Comparison of ENCODE assay signal across 23 mouse cellular contexts in genomic region chr9:122823374-122824017, GRCm38 (mm10). TPM values are rescaled to one million over a fixed set of nuclear protein-coding genes. Genes with fewer than 3 reads are reported as not detected.
A peak's percentile ranks its signal among the peaks of the same experiment; 100 is the strongest.
DNase-seq lines count a peak whose midpoint lies in the region; ATAC-seq and TF ChIP-seq lines count a peak whose summit lies in the region.
"Had no signal": no experiment of that assay in that cellular context is flagged by ENCODE, and none has a peak within 500 bp of the region (broad histone marks: within the 10 kb centered on the region; RNA-seq: fewer than 3 reads in every experiment).

No protein-coding gene starts in this region.

- H3K9me3 ChIP-seq in heart, embryonic 11.5 days (replicated peaks; ENCODE audit: control insufficient read depth, low read length) = no peaks in the 10 kb centered on the region
- H3K9me3 ChIP-seq in intestine, embryonic 14.5 days (ENCODE audit: control insufficient read depth, low read length) = no peaks in the 10 kb centered on the region
- H3K9me3 ChIP-seq in intestine, postnatal 0 days (ENCODE audit: control insufficient read depth) = no peaks in the 10 kb centered on the region
- no peaks in the 10 kb centered on the region for H3K9me3 ChIP-seq in stomach, postnatal 0 days (ENCODE audit: control insufficient read depth, low read length)
- H3K9me3 ChIP-seq: embryonic facial prominence, embryonic 13.5 days; forebrain, embryonic 13.5 days; heart, embryonic 12.5 days; hindbrain, embryonic 10.5 days had no signal

- no peak for ATAC-seq in heart, embryonic 11.5 days (replicated peaks; ENCODE audit: insufficient number of reproducible peaks, low FRiP score, low TSS enrichment)
- peak; percentile 53; the same call in 1 of the 2 replicates for ATAC-seq in intestine, embryonic 14.5 days (replicated peaks; ENCODE audit: low FRiP score, low TSS enrichment, low read depth)
- ATAC-seq in intestine, postnatal 0 days = peak; percentile 90
- peak; percentile 69; the same call in 1 of the 2 replicates for ATAC-seq in stomach, postnatal 0 days (ENCODE audit: low FRiP score, low TSS enrichment)
- ATAC-seq: forebrain, embryonic 13.5 days had no signal

- H3K9ac ChIP-seq in heart, embryonic 11.5 days (ENCODE audit: low read depth, low read length) = no peak overlapping the region
- no peak overlapping the region for H3K9ac ChIP-seq in intestine, embryonic 14.5 days (ENCODE audit: low read length)
- H3K9ac ChIP-seq in intestine, postnatal 0 days (ENCODE audit: low read depth, low read length) = no peak overlapping the region
- H3K9ac ChIP-seq in stomach, postnatal 0 days (ENCODE audit: low read length) = no peak overlapping the region
- H3K9ac ChIP-seq: embryonic facial prominence, embryonic 13.5 days; forebrain, embryonic 13.5 days; heart, embryonic 12.5 days; hindbrain, embryonic 14.5 days had no signal

- 80% methylated on average over 5 of the region's 5 CpGs for WGBS in heart, embryonic 11.5 days (ENCODE audit: insufficient replicate concordance)
- WGBS in intestine, embryonic 14.5 days = 63% methylated on average over 5 of the region's 5 CpGs
- WGBS in intestine, postnatal 0 days = 42% methylated on average over 5 of the region's 5 CpGs
- 62% methylated on average over 5 of the region's 5 CpGs for WGBS in stomach, postnatal 0 days

- no peak overlapping the region for H3K4me2 ChIP-seq in heart, embryonic 11.5 days
- H3K4me2 ChIP-seq in intestine, embryonic 14.5 days (ENCODE audit: low read length) = no peak overlapping the region
- no peak overlapping the region for H3K4me2 ChIP-seq in intestine, postnatal 0 days (replicated peaks; ENCODE audit: low read depth)
- no peak overlapping the region for H3K4me2 ChIP-seq in stomach, postnatal 0 days (replicated peaks; ENCODE audit: low read depth)
- H3K4me2 ChIP-seq: embryonic facial prominence, embryonic 13.5 days; forebrain, embryonic 13.5 days; heart, embryonic 12.5 days; hindbrain, embryonic 14.5 days had no signal

- H3K36me3 ChIP-seq in heart, embryonic 11.5 days (ENCODE audit: control insufficient read depth, insufficient read depth, low read length) = peaks cover 12% of the 10 kb centered on the region
- peaks cover 30% of the 10 kb centered on the region for H3K36me3 ChIP-seq in intestine, embryonic 14.5 days (ENCODE audit: control insufficient read depth, insufficient read depth, low read length)
- H3K36me3 ChIP-seq in intestine, postnatal 0 days (ENCODE audit: control insufficient read depth, insufficient read depth) = peaks cover 37% of the 10 kb centered on the region
- no peaks in the 10 kb centered on the region for H3K36me3 ChIP-seq in stomach, postnatal 0 days (ENCODE audit: control insufficient read depth, insufficient read depth, low read length)

- no peak for TF ChIP-seq EP300 in stomach, postnatal 0 days (optimal IDR thresholded peaks at IDR 0.05)

- H3K4me3 ChIP-seq in heart, embryonic 11.5 days (ENCODE audit: low read depth, low read length) = no peak overlapping the region
- no peak overlapping the region for H3K4me3 ChIP-seq in intestine, embryonic 14.5 days (ENCODE audit: low read depth, low read length)
- H3K4me3 ChIP-seq in intestine, postnatal 0 days (ENCODE audit: low read depth, low read length) = no peak overlapping the region
- H3K4me3 ChIP-seq in stomach, postnatal 0 days (ENCODE audit: low read depth, low read length) = no peak overlapping the region
- H3K4me3 ChIP-seq: embryonic facial prominence, embryonic 13.5 days; forebrain, embryonic 13.5 days; heart, adult 2 months; heart, embryonic 12.5 days; hindbrain, embryonic 10.5 days had no signal

- H3K27ac ChIP-seq in heart, embryonic 11.5 days (ENCODE audit: low read depth, low read length) = no peak overlapping the region
- no peak overlapping the region for H3K27ac ChIP-seq in intestine, embryonic 14.5 days (ENCODE audit: low read depth)
- H3K27ac ChIP-seq in intestine, postnatal 0 days (ENCODE audit: low read depth, low read length) = no peak overlapping the region
- H3K27ac ChIP-seq in stomach, postnatal 0 days (replicated peaks) = no peak overlapping the region
- H3K27ac ChIP-seq: embryonic facial prominence, embryonic 13.5 days; forebrain, embryonic 13.5 days; heart, adult 2 months; hindbrain, embryonic 10.5 days; hindbrain, embryonic 14.5 days had no signal

- no peaks in the 10 kb centered on the region for H3K4me1 ChIP-seq in heart, embryonic 11.5 days (ENCODE audit: control insufficient read depth, insufficient read depth, low read length)
- no peaks in the 10 kb centered on the region for H3K4me1 ChIP-seq in intestine, embryonic 14.5 days (replicated peaks; ENCODE audit: control insufficient read depth, insufficient read depth, low read length)
- no peaks in the 10 kb centered on the region for H3K4me1 ChIP-seq in intestine, postnatal 0 days (replicated peaks; ENCODE audit: control insufficient read depth, insufficient read depth, low read length)
- H3K4me1 ChIP-seq in stomach, postnatal 0 days (replicated peaks; ENCODE audit: control insufficient read depth, insufficient read depth) = no peaks in the 10 kb centered on the region
- H3K4me1 ChIP-seq: embryonic facial prominence, embryonic 13.5 days; forebrain, embryonic 13.5 days; heart, embryonic 12.5 days; hindbrain, embryonic 10.5 days had no signal

- no peaks in the 10 kb centered on the region for H3K27me3 ChIP-seq in heart, embryonic 11.5 days (ENCODE audit: control insufficient read depth, insufficient read depth, low read length)
- H3K27me3 ChIP-seq in intestine, embryonic 14.5 days (replicated peaks; ENCODE audit: control insufficient read depth, insufficient read depth, low read length) = no peaks in the 10 kb centered on the region
- no peaks in the 10 kb centered on the region for H3K27me3 ChIP-seq in intestine, postnatal 0 days (replicated peaks; ENCODE audit: control insufficient read depth, insufficient read depth, low read length)
- no peaks in the 10 kb centered on the region for H3K27me3 ChIP-seq in stomach, postnatal 0 days (ENCODE audit: control insufficient read depth, insufficient read depth, low read length)
- H3K27me3 ChIP-seq: embryonic facial prominence, embryonic 13.5 days; forebrain, embryonic 13.5 days; heart, embryonic 12.5 days had no signal

- no peak for TF ChIP-seq CTCF in intestine, postnatal 0 days (IDR thresholded peaks at IDR 0.05; ENCODE audit: low read depth)
- TF ChIP-seq CTCF in stomach, postnatal 0 days (IDR thresholded peaks at IDR 0.05; ENCODE audit: low read depth) = no peak

- peak; percentile 30 for DNase-seq in heart, adult 11 months
- no peak for DNase-seq in intestine, embryonic 14.5 days (ENCODE audit: low spot score)
- DNase-seq in stomach, postnatal 0 days (ENCODE audit: low spot score) = peak; percentile 56
- no peak for DNase-seq in layer of hippocampus, adult 8-10 months (ENCODE audit: low spot score in 2 of 2)
- DNase-seq in frontal cortex, postnatal 10 days (ENCODE audit: low spot score in 2 of 2) = no peak
- DNase-seq: adrenal gland, postnatal 10 days; cerebellum, adult 11-12 months; cerebellum, adult 9-10 months; cerebellum, postnatal 25 days; gastrocnemius, postnatal 36 days; heart, adult 2 months had no signal

RNA-seq across cellular contexts. Expression of gene Tcaim, which starts 18.2 kb away (rescaled TPM):
- 4.4 and 5.0 TPM in 2 replicates for polyA plus RNA-seq in heart, embryonic 11.5 days (2014; fragmentation: Nextera tagmentation; extraction: Ambion mirVana)
- 5.6 and 6.9 TPM in 2 replicates for polyA plus RNA-seq in intestine, embryonic 14.5 days (2014; fragmentation: Nextera tagmentation; extraction: Ambion mirVana)
- polyA plus RNA-seq in intestine, postnatal 0 days (2015; fragmentation: Nextera tagmentation; extraction: Ambion mirVana) = 3.2 TPM in 2 replicates
- 2.8 and 3.1 TPM in 2 replicates for polyA plus RNA-seq in stomach, postnatal 0 days (2015; fragmentation: Nextera tagmentation; extraction: Ambion mirVana)
- 10 to 100 TPM; 20.1 to 22.9 (median 22.1) TPM for total RNA-seq in layer of hippocampus, adult 8-10 months (2022)

RNA-seq across cellular contexts. Expression of gene Gm35549, which starts 20.3 kb away (rescaled TPM):
- polyA plus RNA-seq in heart, embryonic 11.5 days (2014; fragmentation: Nextera tagmentation; extraction: Ambion mirVana) = 0.47 and 0.51 TPM in 2 replicates
- polyA plus RNA-seq in intestine, embryonic 14.5 days (2014; fragmentation: Nextera tagmentation; extraction: Ambion mirVana) = 0.32 and 0.42 TPM in 2 replicates
- not detected in 2 replicates for polyA plus RNA-seq in intestine, postnatal 0 days (2015; fragmentation: Nextera tagmentation; extraction: Ambion mirVana)
- 0.32 TPM in 1 of 2 replicates, not detected in the other for polyA plus RNA-seq in stomach, postnatal 0 days (2015; fragmentation: Nextera tagmentation; extraction: Ambion mirVana)
- not detected for total RNA-seq in layer of hippocampus, adult 8-10 months (2022)
- total RNA-seq: adrenal gland, postnatal 10 days; gastrocnemius, adult 8-10 months; gastrocnemius, postnatal 36 days; heart, adult 2 months; heart, postnatal 25 days; MEL had no signal
- polyA plus RNA-seq: cortical plate, adult 2 months; forebrain, embryonic 13.5 days; heart, adult 2 months; heart, embryonic 12.5 days; heart, embryonic 16.5 days; hindbrain, embryonic 10.5 days had no signal

RNA-seq across cellular contexts. Expression of gene Zfp445, which starts 42.3 kb away (rescaled TPM):
- polyA plus RNA-seq in heart, embryonic 11.5 days (2014; fragmentation: Nextera tagmentation; extraction: Ambion mirVana) = 34.4 and 42.1 TPM in 2 replicates
- polyA plus RNA-seq in intestine, embryonic 14.5 days (2014; fragmentation: Nextera tagmentation; extraction: Ambion mirVana) = 56.0 and 56.9 TPM in 2 replicates
- 12.0 and 15.3 TPM in 2 replicates for polyA plus RNA-seq in intestine, postnatal 0 days (2015; fragmentation: Nextera tagmentation; extraction: Ambion mirVana)
- polyA plus RNA-seq in stomach, postnatal 0 days (2015; fragmentation: Nextera tagmentation; extraction: Ambion mirVana) = 17.0 and 19.2 TPM in 2 replicates
- total RNA-seq in layer of hippocampus, adult 8-10 months (2022) = 100 to 1,000 TPM; 151 to 196 (median 188) TPM

Comparison
In these comparisons a context has a peak if more than half of its experiments do, and no peak if none do; other contexts are left out.
1. DNase-seq: peak in heart, adult 11 months (single experiment) and stomach, postnatal 0 days (single experiment); none in intestine, embryonic 14.5 days (single experiment), layer of hippocampus, adult 8-10 months (0 of 2) and frontal cortex, postnatal 10 days (0 of 2).